Mouse (Mus musculus): ENCODE results near the gene Asb5. TPM values are rescaled to one million over a fixed set of nuclear protein-coding genes. Genes with fewer than 3 reads are reported as not detected.

Gene Asb5
- polyA plus RNA-seq, 1 experiment: not detected

- Histone ChIP-seq H3K4me1 (ENCODE audit: control insufficient read depth, insufficient read depth, low read length) (no peaks in the 10 kb centered on the region), H3K4me3 (replicated peaks; ENCODE audit: control insufficient read depth, low read depth, low read length) (no peak overlapping the region), H3K27ac (ENCODE audit: control insufficient read depth, insufficient read depth, low read depth, low read length, poor library complexity) (no peak overlapping the region)
- 71% methylated on average over 3 of the region's 3 CpGs for WGBS
- no peak for TF ChIP-seq POLR2A (IDR thresholded peaks at IDR 0.05; ENCODE audit: borderline replicate concordance, control insufficient read depth, low read depth, low read length)
- TF ChIP-seq CTCF (IDR thresholded peaks at IDR 0.05; ENCODE audit: control insufficient read depth, insufficient read depth, low read length): no peak
Measured at GRCm38 (mm10) chr8:54581436-54581835, 52.1 kb downstream of the Asb5 start.

GRCm38 (mm10) chr8:54582886-54583285 is 53.5 kb downstream of the Asb5 start:
- H3K4me3 ChIP-seq (replicated peaks; ENCODE audit: control insufficient read depth, low read depth, low read length): no peak overlapping the region
- no peak overlapping the region for H3K27ac ChIP-seq (ENCODE audit: control insufficient read depth, insufficient read depth, low read depth, low read length, poor library complexity)
- TF ChIP-seq POLR2A (IDR thresholded peaks at IDR 0.05; ENCODE audit: borderline replicate concordance, control insufficient read depth, low read depth, low read length): no peak
- no peak for TF ChIP-seq CTCF (IDR thresholded peaks at IDR 0.05; ENCODE audit: control insufficient read depth, insufficient read depth, low read length)
- no peaks in the 10 kb centered on the region for H3K4me1 ChIP-seq (ENCODE audit: control insufficient read depth, insufficient read depth, low read length)
- 0% methylated on average over 1 of the region's 1 CpGs for WGBS

GRCm38 (mm10) chr8:54594634-54595033 is 65.3 kb downstream of the Asb5 start:
- H3K4me1 ChIP-seq (ENCODE audit: control insufficient read depth, insufficient read depth, low read length): no peaks in the 10 kb centered on the region
- TF ChIP-seq POLR2A (IDR thresholded peaks at IDR 0.05; ENCODE audit: borderline replicate concordance, control insufficient read depth, low read depth, low read length) (no peak), CTCF (IDR thresholded peaks at IDR 0.05; ENCODE audit: control insufficient read depth, insufficient read depth, low read length) (no peak)
- no peak overlapping the region for H3K27ac ChIP-seq (ENCODE audit: control insufficient read depth, insufficient read depth, low read depth, low read length, poor library complexity)
- WGBS: 87% methylated on average over 5 of the region's 5 CpGs
- H3K4me3 ChIP-seq (replicated peaks; ENCODE audit: control insufficient read depth, low read depth, low read length): no peak overlapping the region

- TF ChIP-seq POLR2A (IDR thresholded peaks at IDR 0.05; ENCODE audit: borderline replicate concordance, control insufficient read depth, low read depth, low read length) (no peak), CTCF (IDR thresholded peaks at IDR 0.05; ENCODE audit: control insufficient read depth, insufficient read depth, low read length) (no peak)
- 65% methylated on average over 2 of the region's 2 CpGs for WGBS
- Histone ChIP-seq H3K4me1 (ENCODE audit: control insufficient read depth, insufficient read depth, low read length) (no peaks in the 10 kb centered on the region), H3K4me3 (replicated peaks; ENCODE audit: control insufficient read depth, low read depth, low read length) (no peak overlapping the region), H3K27ac (ENCODE audit: control insufficient read depth, insufficient read depth, low read depth, low read length, poor library complexity) (no peak overlapping the region)
Measured at GRCm38 (mm10) chr8:54596051-54596450, 66.7 kb downstream of the Asb5 start.

- H3K4me3 ChIP-seq (replicated peaks; ENCODE audit: control insufficient read depth, low read depth, low read length): no peak overlapping the region
- no peaks in the 10 kb centered on the region for H3K4me1 ChIP-seq (ENCODE audit: control insufficient read depth, insufficient read depth, low read length)
- no peak for TF ChIP-seq CTCF (IDR thresholded peaks at IDR 0.05; ENCODE audit: control insufficient read depth, insufficient read depth, low read length)
- no peak for TF ChIP-seq POLR2A (IDR thresholded peaks at IDR 0.05; ENCODE audit: borderline replicate concordance, control insufficient read depth, low read depth, low read length)
- WGBS: 81% methylated on average over 2 of the region's 2 CpGs
- no peak overlapping the region for H3K27ac ChIP-seq (ENCODE audit: control insufficient read depth, insufficient read depth, low read depth, low read length, poor library complexity)
Measured at GRCm38 (mm10) chr8:54596940-54597339, 67.6 kb downstream of the Asb5 start.

- Histone ChIP-seq H3K4me1 (ENCODE audit: control insufficient read depth, insufficient read depth, low read length) (no peaks in the 10 kb centered on the region), H3K4me3 (replicated peaks; ENCODE audit: control insufficient read depth, low read depth, low read length) (no peak overlapping the region), H3K27ac (ENCODE audit: control insufficient read depth, insufficient read depth, low read depth, low read length, poor library complexity) (no peak overlapping the region)
- WGBS: 75% methylated on average over 2 of the region's 2 CpGs
- TF ChIP-seq POLR2A (IDR thresholded peaks at IDR 0.05; ENCODE audit: borderline replicate concordance, control insufficient read depth, low read depth, low read length) (no peak), CTCF (IDR thresholded peaks at IDR 0.05; ENCODE audit: control insufficient read depth, insufficient read depth, low read length) (no peak)
Measured at GRCm38 (mm10) chr8:54597386-54597785, 68.0 kb downstream of the Asb5 start.

- TF ChIP-seq POLR2A (IDR thresholded peaks at IDR 0.05; ENCODE audit: borderline replicate concordance, control insufficient read depth, low read depth, low read length) (no peak), CTCF (IDR thresholded peaks at IDR 0.05; ENCODE audit: control insufficient read depth, insufficient read depth, low read length) (no peak)
- no peak within 1 kb of the TSS for H3K27ac ChIP-seq (ENCODE audit: control insufficient read depth, insufficient read depth, low read depth, low read length, poor library complexity)
- no peak within 1 kb of the TSS for H3K4me3 ChIP-seq (replicated peaks; ENCODE audit: control insufficient read depth, low read depth, low read length)
- WGBS: 65% methylated on average over 21 of the region's 21 CpGs
- H3K4me1 ChIP-seq (ENCODE audit: control insufficient read depth, insufficient read depth, low read length): no peaks in the 10 kb centered on the region
Measured at GRCm38 (mm10) chr8:54600671-54601251, 71.4 kb downstream of the Asb5 start, which contains the start of gene Spata4. TSS of gene Spata4 (plus strand) at chr8:54600781.

- WGBS: 48% methylated on average over 4 of the region's 4 CpGs
- H3K4me1 ChIP-seq (ENCODE audit: control insufficient read depth, insufficient read depth, low read length): no peaks in the 10 kb centered on the region
- no peak overlapping the region for H3K27ac ChIP-seq (ENCODE audit: control insufficient read depth, insufficient read depth, low read depth, low read length, poor library complexity)
- no peak for TF ChIP-seq POLR2A (IDR thresholded peaks at IDR 0.05; ENCODE audit: borderline replicate concordance, control insufficient read depth, low read depth, low read length)
- no peak for TF ChIP-seq CTCF (IDR thresholded peaks at IDR 0.05; ENCODE audit: control insufficient read depth, insufficient read depth, low read length)
- no peak overlapping the region for H3K4me3 ChIP-seq (replicated peaks; ENCODE audit: control insufficient read depth, low read depth, low read length)
Measured at GRCm38 (mm10) chr8:54603440-54603839, 74.1 kb downstream of the Asb5 start.

- Histone ChIP-seq H3K27ac (ENCODE audit: control insufficient read depth, insufficient read depth, low read depth, low read length, poor library complexity) (no peak overlapping the region), H3K4me3 (replicated peaks; ENCODE audit: control insufficient read depth, low read depth, low read length) (no peak overlapping the region), H3K4me1 (ENCODE audit: control insufficient read depth, insufficient read depth, low read length) (no peaks in the 10 kb centered on the region)
- WGBS: 78% methylated on average over 2 of the region's 2 CpGs
- TF ChIP-seq CTCF (IDR thresholded peaks at IDR 0.05; ENCODE audit: control insufficient read depth, insufficient read depth, low read length): no peak
- no peak for TF ChIP-seq POLR2A (IDR thresholded peaks at IDR 0.05; ENCODE audit: borderline replicate concordance, control insufficient read depth, low read depth, low read length)
Measured at GRCm38 (mm10) chr8:54609336-54609735, 80.0 kb downstream of the Asb5 start.

All from bone marrow, adult 2 months (tissue).